Mouse (Mus musculus) neural tube, embryonic 14.5 days (tissue): ENCODE measurements at regions not wholly inside any gene's neighbourhood (a gene's known extent, or its start where the extent isn't known, plus 50 kb on each side); places are given as distances from the start of the nearest gene placed in this dataset.

Experiments
- ATAC-seq: fragments of 200-750 bp; cut with Nextera tagmentation; 2 replicates; pipeline ENCODE4 v1.8.0; 2017; ENCODE audit warnings: low read depth, mild to moderate bottlenecking, moderate TSS enrichment, moderate library complexity
- H3K27ac ChIP-seq: fragments of 300-500 bp; sonication (generic); 2 replicates; pipeline ENCODE4 v1.5.1; 2014; ENCODE audit warnings: low read depth, mild to moderate bottlenecking, control low read depth, low read length, moderate library complexity, mixed read lengths
- H3K27me3 ChIP-seq: fragments of 300-500 bp; sonication (generic); 2 replicates; pipeline ENCODE4 v1.6.1; 2014; ENCODE audit warnings: low read length; ENCODE audit not compliant: control insufficient read depth, insufficient read depth
- H3K36me3 ChIP-seq: fragments of 300-500 bp; sonication (generic); 2 replicates; pipeline ENCODE4 v1.6.1; 2014; ENCODE audit warnings: low read length, mixed read lengths; ENCODE audit not compliant: control insufficient read depth, insufficient read depth
- H3K4me1 ChIP-seq: fragments of 300-500 bp; sonication (generic); 2 replicates; pipeline ENCODE4 v1.6.1; 2014; ENCODE audit warnings: low read length; ENCODE audit not compliant: control insufficient read depth, insufficient read depth
- H3K4me2 ChIP-seq: fragments of 300-500 bp; sonication (generic); 2 replicates; pipeline ENCODE4 v1.6.1; 2014; ENCODE audit warnings: mild to moderate bottlenecking, low read depth, low read length, control low read depth
- H3K4me3 ChIP-seq: fragments of 300-500 bp; sonication (generic); 2 replicates; pipeline ENCODE4 v1.5.1; 2014; ENCODE audit warnings: low read depth, low read length, control low read depth, mixed read lengths
- H3K9ac ChIP-seq: fragments of 300-500 bp; sonication (generic); replicated peaks from 2 replicates; pipeline ENCODE4 v1.6.1; 2014; ENCODE audit warnings: low read depth, mild to moderate bottlenecking, control low read depth, low read length, mixed read lengths
- H3K9me3 ChIP-seq: fragments of 300-500 bp; sonication (generic); 2 replicates; pipeline ENCODE4 v1.6.1; 2016; ENCODE audit warnings: low read length; ENCODE audit not compliant: control insufficient read depth
- WGBS: fragments of 180-500 bp; shearing (Covaris S2); extraction: QIAGEN DNeasy Blood & Tissue Kit; methylation state at CpG from one replicate; pipeline ENCODE4 v1.1.7; 2014; 5-methylcytosine and 5-hydroxymethylcytosine counted together

GRCm38 (mm10) chr3:34483934-34484333 is 166.3 kb upstream of the Sox2 start:
- WGBS: 69% methylated on average over 3 of the region's 3 CpGs
- no peak overlapping the region for H3K9ac ChIP-seq
- no peak for ATAC-seq
- H3K27me3 ChIP-seq: no peaks in the 10 kb centered on the region; the same call in 1 of the 2 replicates
- H3K4me3 ChIP-seq: no peak overlapping the region
- H3K36me3 ChIP-seq: no peaks in the 10 kb centered on the region
- no peak overlapping the region for H3K4me2 ChIP-seq
- no peaks in the 10 kb centered on the region for H3K9me3 ChIP-seq
- H3K27ac ChIP-seq: no peak overlapping the region
- no peaks in the 10 kb centered on the region; the same call in 1 of the 2 replicates for H3K4me1 ChIP-seq

- Histone ChIP-seq H3K9me3 (no peaks in the 10 kb centered on the region), H3K9ac (no peak overlapping the region), H3K4me2 (no peak overlapping the region), H3K27me3 (no peaks in the 10 kb centered on the region; the same call in 1 of the 2 replicates), H3K27ac (no peak overlapping the region), H3K4me1 (no peaks in the 10 kb centered on the region; the same call in 1 of the 2 replicates), H3K36me3 (no peaks in the 10 kb centered on the region), H3K4me3 (no peak overlapping the region)
- WGBS: 34% methylated on average over 16 of the region's 16 CpGs
- no peak for ATAC-seq
Measured at GRCm38 (mm10) chr3:34481821-34482713, 168.1 kb upstream of the Sox2 start.

GRCm38 (mm10) chr3:34481314-34481713 is 168.9 kb upstream of the Sox2 start:
- no peaks in the 10 kb centered on the region for H3K9me3 ChIP-seq
- H3K27me3 ChIP-seq: no peaks in the 10 kb centered on the region; the same call in 1 of the 2 replicates
- WGBS: 45% methylated on average over 3 of the region's 3 CpGs
- no peaks in the 10 kb centered on the region; the same call in 1 of the 2 replicates for H3K4me1 ChIP-seq
- H3K36me3 ChIP-seq: no peaks in the 10 kb centered on the region
- H3K4me3 ChIP-seq: no peak overlapping the region
- no peak overlapping the region for H3K9ac ChIP-seq
- no peak overlapping the region for H3K27ac ChIP-seq
- no peak overlapping the region for H3K4me2 ChIP-seq
- ATAC-seq: no peak

GRCm38 (mm10) chr3:34474126-34474525 is 176.1 kb upstream of the Sox2 start:
- no peak overlapping the region for H3K4me2 ChIP-seq
- H3K9me3 ChIP-seq: no peaks in the 10 kb centered on the region
- no peak overlapping the region for H3K27ac ChIP-seq
- H3K27me3 ChIP-seq: no peaks in the 10 kb centered on the region; the same call in 1 of the 2 replicates
- no peak for ATAC-seq
- no peak overlapping the region for H3K4me3 ChIP-seq
- H3K4me1 ChIP-seq: no peaks in the 10 kb centered on the region
- no peak overlapping the region for H3K9ac ChIP-seq
- 53% methylated on average over 4 of the region's 4 CpGs for WGBS
- H3K36me3 ChIP-seq: no peaks in the 10 kb centered on the region

GRCm38 (mm10) chr3:34470721-34471120 is 179.5 kb upstream of the Sox2 start:
- 89% methylated on average over 5 of the region's 5 CpGs for WGBS
- H3K27ac ChIP-seq: no peak overlapping the region

GRCm38 (mm10) chr3:34469946-34470345 is 180.3 kb upstream of the Sox2 start:
- no peak for ATAC-seq
- no peak overlapping the region for H3K4me3 ChIP-seq
- H3K9ac ChIP-seq: no peak overlapping the region
- 88% methylated on average over 2 of the region's 2 CpGs for WGBS
- peaks cover 9% of the 10 kb centered on the region; the same call in 1 of the 2 replicates for H3K4me1 ChIP-seq
- H3K9me3 ChIP-seq: no peaks in the 10 kb centered on the region
- H3K27me3 ChIP-seq: no peaks in the 10 kb centered on the region
- H3K36me3 ChIP-seq: no peaks in the 10 kb centered on the region
- no peak overlapping the region for H3K27ac ChIP-seq
- H3K4me2 ChIP-seq: no peak overlapping the region

More at GRCm38 (mm10) chr3:34470721-34471120, 179.5 kb upstream of the Sox2 start:
- no peak overlapping the region for H3K4me2 ChIP-seq
- H3K27me3 ChIP-seq: no peaks in the 10 kb centered on the region
- H3K4me3 ChIP-seq: no peak overlapping the region
- no peak overlapping the region for H3K9ac ChIP-seq
- ATAC-seq: no peak
- no peaks in the 10 kb centered on the region for H3K9me3 ChIP-seq
- H3K4me1 ChIP-seq: peaks cover 3% of the 10 kb centered on the region; the same call in 1 of the 2 replicates
- H3K36me3 ChIP-seq: no peaks in the 10 kb centered on the region

- H3K36me3 ChIP-seq: no peaks in the 10 kb centered on the region
- H3K27me3 ChIP-seq: no peaks in the 10 kb centered on the region
- WGBS: 65% methylated on average over 4 of the region's 4 CpGs
- no peak overlapping the region for H3K4me2 ChIP-seq
- H3K4me3 ChIP-seq: no peak overlapping the region
- H3K9ac ChIP-seq: no peak overlapping the region
- no peak overlapping the region for H3K27ac ChIP-seq
- no peaks in the 10 kb centered on the region for H3K9me3 ChIP-seq
- peaks cover 11% of the 10 kb centered on the region; the same call in 1 of the 2 replicates for H3K4me1 ChIP-seq
- ATAC-seq: no peak; the same call in 1 of the 2 replicates
Measured at GRCm38 (mm10) chr3:34466312-34466711, 183.9 kb upstream of the Sox2 start.

- H3K4me3 ChIP-seq: no peak overlapping the region
- no peaks in the 10 kb centered on the region for H3K9me3 ChIP-seq
- peaks cover 11% of the 10 kb centered on the region; the same call in 1 of the 2 replicates for H3K4me1 ChIP-seq
- no peaks in the 10 kb centered on the region for H3K36me3 ChIP-seq
- 30% methylated on average over 17 of the region's 17 CpGs for WGBS
- no peaks in the 10 kb centered on the region for H3K27me3 ChIP-seq
- H3K27ac ChIP-seq: no peak overlapping the region
- peak; percentile 65; the same call in 1 of the 2 replicates for ATAC-seq
- H3K4me2 ChIP-seq: no peak overlapping the region
- H3K9ac ChIP-seq: no peak overlapping the region
Measured at GRCm38 (mm10) chr3:34465040-34465831, 185.0 kb upstream of the Sox2 start.
